Mouse (Mus musculus) lung, adult 10 weeks (tissue): ENCODE measurements around the gene Gm28553. TPM values are rescaled to one million over a fixed set of nuclear protein-coding genes. Genes with fewer than 3 reads are reported as not detected.

Experiments
- polyA plus RNA-seq: library from polyadenylated mRNA; stranded (reverse); fragments of 350-450 nt; fragmentation: Illumina TruSeq; extraction: RNeasy Lipid Tissue Mini Kit (QIAGEN cat#74804); gene quantifications from one replicate; pipeline ENCODE4 v1.2.3, GENCODE M21; 2014; ENCODE audit warnings: low read depth, low replicate concordance; ENCODE audit not compliant: insufficient read depth

Gm28553 gene
- polyA plus RNA-seq: not detected

GRCm38 (mm10) chrY:48856197-48856596 is at the start of gene Gm28553:
Gm28553 (plus strand) TSS chrY:48856497.

